Comparison of ENCODE assay signal across 18 mouse cellular contexts in genomic region chr19:4247010-4247409, GRCm38 (mm10). TPM values are rescaled to one million over a fixed set of nuclear protein-coding genes. Genes with fewer than 3 reads are reported as not detected.
DNase-seq lines count a peak whose midpoint lies in the region; ATAC-seq and TF ChIP-seq lines count a peak whose summit lies in the region.
"Had no signal": no experiment of that assay in that cellular context is flagged by ENCODE, and none has a peak within 500 bp of the region (broad histone marks: within the 10 kb centered on the region; RNA-seq: fewer than 3 reads in every experiment).

No protein-coding gene starts in this region.

- no peaks in the 10 kb centered on the region for H3K36me3 ChIP-seq in CH12.LX (replicated peaks in 1 of 2; ENCODE audit: control insufficient read depth in 1 of 2, insufficient read depth in 1 of 2, low read length in 1 of 2)
- H3K36me3 ChIP-seq in limb, embryonic 10.5 days = no peaks in the 10 kb centered on the region
- H3K36me3 ChIP-seq: heart, embryonic 15.5 days had no signal

- intact Hi-C loops in left cerebral cortex, adult 2 months (cut with DNase I) = no loop called here
- intact Hi-C loops in left cerebral cortex, postnatal 10 days (cut with DNase I) = no loop called here

- ATAC-seq in megakaryocyte progenitor cell, adult 5-6 weeks (replicated peaks; ENCODE audit: poor library complexity) = peak; percentile 44; the same call in 1 of the 2 replicates
- ATAC-seq: hindbrain, embryonic 16.5 days had no signal

- no peaks in the 10 kb centered on the region for H3K27me3 ChIP-seq in CH12.LX (replicated peaks)
- no peaks in the 10 kb centered on the region for H3K27me3 ChIP-seq in limb, embryonic 10.5 days (ENCODE audit: low read depth, poor library complexity, severe bottlenecking)

- dilution Hi-C loops in CH12.LX (cut with MboI; ENCODE audit: extremely low pct_ligation_motif_present, extremely low pct_unique_long_range_greater_than_20kb, low sequenced_read_pairs) = no loop called here

- no peak overlapping the region for H3K9ac ChIP-seq in CH12.LX (ENCODE audit: insufficient read depth, low read depth)
- H3K9ac ChIP-seq: heart, embryonic 15.5 days had no signal

- DNase-seq in left cerebral cortex, adult 2 months (ENCODE audit: extremely low spot score in 1 of 2, low spot score in 2 of 2) = no peak
- DNase-seq in left cerebral cortex, postnatal 10 days (ENCODE audit: extremely low spot score in 1 of 2, low spot score in 2 of 2) = no peak
- peak; percentile 48 for DNase-seq in 416B (ENCODE audit: low read depth)
- no peak for DNase-seq in CH12.LX (ENCODE audit: extremely low read depth)
- DNase-seq in spleen, postnatal 36 days (ENCODE audit: low spot score in 2 of 2) = no peak
- no peak for DNase-seq in limb, embryonic 10.5 days (ENCODE audit: low spot score)
- DNase-seq: adrenal gland, postnatal 36 days; cerebellum, adult 11 months; gastrocnemius, postnatal 10 days; kidney, postnatal 14 days had no signal

- H3K27ac ChIP-seq in left cerebral cortex, adult 2 months = no peak overlapping the region
- no peak overlapping the region for H3K27ac ChIP-seq in CH12.LX (ENCODE audit: insufficient read depth, low read depth)
- H3K27ac ChIP-seq in limb, embryonic 10.5 days = no peak overlapping the region
- H3K27ac ChIP-seq: heart, embryonic 15.5 days had no signal

- WGBS in limb, embryonic 10.5 days = 59% methylated on average over 1 of the region's 1 CpGs

- no peaks in the 10 kb centered on the region for H3K79me2 ChIP-seq in CH12.LX (replicated peaks; ENCODE audit: control insufficient read depth, extremely low read depth, insufficient read depth, poor library complexity, severe bottlenecking)

- TF ChIP-seq EP300 in CH12.LX (IDR thresholded peaks at IDR 0.05; ENCODE audit: low read length) = no peak

- H3K9me3 ChIP-seq in CH12.LX (replicated peaks; ENCODE audit: low read length) = no peaks in the 10 kb centered on the region
- H3K9me3 ChIP-seq in limb, embryonic 10.5 days (replicated peaks) = no peaks in the 10 kb centered on the region
- H3K9me3 ChIP-seq: heart, embryonic 15.5 days had no signal

- TF ChIP-seq RAD21 in CH12.LX (IDR thresholded peaks at IDR 0.05; ENCODE audit: low read depth, low read length) = peak; percentile 30

- H3K4me3 ChIP-seq in left cerebral cortex, adult 2 months = no peak overlapping the region
- no peak overlapping the region for H3K4me3 ChIP-seq in CH12.LX (replicated peaks in 1 of 3; ENCODE audit: low read depth in 2 of 3, low read length in 2 of 3, poor library complexity in 1 of 3)
- no peak overlapping the region for H3K4me3 ChIP-seq in limb, embryonic 10.5 days
- H3K4me3 ChIP-seq: heart, embryonic 15.5 days; myocyte had no signal

- no peak overlapping the region for H3K4me2 ChIP-seq in CH12.LX (ENCODE audit: insufficient read depth, low read depth, poor library complexity, severe bottlenecking)
- H3K4me2 ChIP-seq: heart, embryonic 15.5 days had no signal

- peak; percentile 37 for TF ChIP-seq CTCF in left cerebral cortex, adult 2 months (IDR thresholded peaks at IDR 0.05)
- TF ChIP-seq CTCF in CH12.LX (conservative IDR thresholded peaks at IDR 0.05 in 1 of 2, IDR thresholded peaks at IDR 0.05 in 1 of 2; ENCODE audit: low read depth in 2 of 2, low read length in 2 of 2) = peak in 1 of 2 experiments; percentile 51; a peak in 2 of 4 replicates

- peaks cover 0 to 5% of the 10 kb centered on the region in 2 experiments; a peak in 2 of 4 replicates for H3K4me1 ChIP-seq in CH12.LX (ENCODE audit: control insufficient read depth in 1 of 2, insufficient read depth in 2 of 2)
- H3K4me1 ChIP-seq in limb, embryonic 10.5 days = no peaks in the 10 kb centered on the region
- H3K4me1 ChIP-seq: heart, embryonic 15.5 days had no signal

- in situ Hi-C loops in CH12.LX (cut with MboI; ENCODE audit: low pct_ligation_motif_present, low pct_unique_long_range_greater_than_20kb, low sequenced_read_pairs) = no loop called here

- TF ChIP-seq POLR2A in CH12.LX (IDR thresholded peaks at IDR 0.05; ENCODE audit: low read depth, low read length) = no peak

TF ChIP-seq in CH12.LX, 34 proteins besides CTCF, POLR2A, EP300 and RAD21:
- TF ChIP-seq SIN3A (IDR thresholded peaks at IDR 0.05; ENCODE audit: low read length) (no peak), HCFC1 (IDR thresholded peaks at IDR 0.05; ENCODE audit: low read depth, low read length) (no peak), SMC3 (IDR thresholded peaks at IDR 0.05; ENCODE audit: low read depth, low read length) (0 out of 2 replicates have a peak, but pooled peaks have one; percentile 24)

RNA-seq across cellular contexts. Expression of gene Pold4, which starts 15.3 kb away (rescaled TPM):
- total RNA-seq in left cerebral cortex, adult 2 months (2021) = 10 to 100 TPM; 15.4 to 17.6 TPM
- 10 to 100 TPM; 12.8 to 16.2 TPM for total RNA-seq in left cerebral cortex, postnatal 10 days (2021)
- total RNA-seq in CH12.LX (2012; rRNA removed) = 35.0 and 53.4 TPM in 2 replicates
- 61.5 and 76.4 TPM in 2 replicates for total RNA-seq in CH12.LX (2014; rRNA removed)
- 35.1 and 36.8 TPM in 2 replicates for polyA plus RNA-seq in CH12.LX (2012; ENCODE audit: insufficient read length, low read depth)
- 53.6 and 55.0 TPM in 2 replicates for total RNA-seq in megakaryocyte progenitor cell, adult 5-6 weeks (2015)
- total RNA-seq in megakaryocyte progenitor cell, adult 5-6 weeks (2017) = 60.4 and 67.8 TPM in 2 replicates
- 14.0 and 16.2 TPM in 2 replicates for polyA plus RNA-seq in limb, embryonic 10.5 days (2016; fragmentation: Nextera tagmentation; extraction: Ambion mirVana)

RNA-seq across cellular contexts. Expression of gene Ssh3, which starts 22.0 kb away (rescaled TPM):
- total RNA-seq in left cerebral cortex, adult 2 months (2021) = 10 to 100 TPM; 60.9 to 72.6 TPM
- total RNA-seq in left cerebral cortex, postnatal 10 days (2021) = 10 to 100 TPM; 49.5 to 55.1 TPM
- total RNA-seq in CH12.LX (2012; rRNA removed) (30.0 and 33.4 TPM in 2 replicates), CH12.LX (2014; rRNA removed) (5.6 and 6.9 TPM in 2 replicates)
- 12.3 and 13.2 TPM in 2 replicates for polyA plus RNA-seq in CH12.LX (2012; ENCODE audit: insufficient read length, low read depth)
- 6.2 and 7.5 TPM in 2 replicates for total RNA-seq in megakaryocyte progenitor cell, adult 5-6 weeks (2015)
- total RNA-seq in megakaryocyte progenitor cell, adult 5-6 weeks (2017) = 8.1 and 9.7 TPM in 2 replicates
- polyA plus RNA-seq in limb, embryonic 10.5 days (2016; fragmentation: Nextera tagmentation; extraction: Ambion mirVana) = 2.5 and 4.4 TPM in 2 replicates

RNA-seq across cellular contexts. Expression of gene AC109138.7, which starts 32.9 kb away (rescaled TPM):
- total RNA-seq in left cerebral cortex, adult 2 months (2021) = not detected
- total RNA-seq in left cerebral cortex, postnatal 10 days (2021) = not detected
- not detected in 2 replicates for total RNA-seq in CH12.LX (2012; rRNA removed)
- not detected in 2 replicates for total RNA-seq in CH12.LX (2014; rRNA removed)
- not detected in 2 replicates for polyA plus RNA-seq in CH12.LX (2012; ENCODE audit: insufficient read length, low read depth)
- not detected in 2 replicates for total RNA-seq in megakaryocyte progenitor cell, adult 5-6 weeks (2015)
- not detected in 2 replicates for total RNA-seq in megakaryocyte progenitor cell, adult 5-6 weeks (2017)
- not detected in 2 replicates for polyA plus RNA-seq in limb, embryonic 10.5 days (2016; fragmentation: Nextera tagmentation; extraction: Ambion mirVana)
- total RNA-seq: adrenal gland, postnatal 36 days; gastrocnemius, postnatal 10 days; left cerebral cortex, adult 18-20 months; liver, adult 2 months; megakaryocyte, adult 5-6 weeks had no signal
- polyA plus RNA-seq: heart, embryonic 15.5 days; hindbrain, embryonic 16.5 days; liver, adult 2 months; myocyte; urinary bladder, adult 2 months had no signal

RNA-seq across cellular contexts. Expression of gene Clcf1, which starts 33.0 kb away (rescaled TPM):
- total RNA-seq in left cerebral cortex, adult 2 months (2021) = 1 to 10 TPM; 1.3 to 2.1 TPM
- 1 to 10 TPM; 1.5 to 1.7 TPM for total RNA-seq in left cerebral cortex, postnatal 10 days (2021)
- total RNA-seq in CH12.LX (2012; rRNA removed) (0.29 and 1.0 TPM in 2 replicates), CH12.LX (2014; rRNA removed) (0.28 TPM in 1 of 2 replicates, not detected in the other)
- 0.09 TPM in 1 of 2 replicates, not detected in the other for polyA plus RNA-seq in CH12.LX (2012; ENCODE audit: insufficient read length, low read depth)
- total RNA-seq in megakaryocyte progenitor cell, adult 5-6 weeks (2015) = 2.8 and 5.0 TPM in 2 replicates
- total RNA-seq in megakaryocyte progenitor cell, adult 5-6 weeks (2017) = 1.3 and 3.0 TPM in 2 replicates
- 4.3 and 6.0 TPM in 2 replicates for polyA plus RNA-seq in limb, embryonic 10.5 days (2016; fragmentation: Nextera tagmentation; extraction: Ambion mirVana)

RNA-seq across cellular contexts. Expression of gene Ankrd13d, which starts 35.9 kb away (rescaled TPM):
- 10 to 100 TPM; 68.7 to 75.0 TPM for total RNA-seq in left cerebral cortex, adult 2 months (2021)
- 10 to 100 TPM; 87.8 to 91.7 TPM for total RNA-seq in left cerebral cortex, postnatal 10 days (2021)
- total RNA-seq in CH12.LX (2012; rRNA removed) (53.6 and 55.1 TPM in 2 replicates), CH12.LX (2014; rRNA removed) (3.8 and 5.6 TPM in 2 replicates)
- 13.2 and 17.3 TPM in 2 replicates for polyA plus RNA-seq in CH12.LX (2012; ENCODE audit: insufficient read length, low read depth)
- 1.7 and 3.8 TPM in 2 replicates for total RNA-seq in megakaryocyte progenitor cell, adult 5-6 weeks (2015)
- 1.9 and 5.7 TPM in 2 replicates for total RNA-seq in megakaryocyte progenitor cell, adult 5-6 weeks (2017)
- 5.5 and 7.9 TPM in 2 replicates for polyA plus RNA-seq in limb, embryonic 10.5 days (2016; fragmentation: Nextera tagmentation; extraction: Ambion mirVana)
